Mouse (Mus musculus): ENCODE measurements around the gene Dse. TPM values are rescaled to one million over a fixed set of nuclear protein-coding genes. Genes with fewer than 3 reads are reported as not detected.

Gene Dse
- polyA plus RNA-seq, 1 experiment from 2014 or later, result 15.2 TPM

DNA sequence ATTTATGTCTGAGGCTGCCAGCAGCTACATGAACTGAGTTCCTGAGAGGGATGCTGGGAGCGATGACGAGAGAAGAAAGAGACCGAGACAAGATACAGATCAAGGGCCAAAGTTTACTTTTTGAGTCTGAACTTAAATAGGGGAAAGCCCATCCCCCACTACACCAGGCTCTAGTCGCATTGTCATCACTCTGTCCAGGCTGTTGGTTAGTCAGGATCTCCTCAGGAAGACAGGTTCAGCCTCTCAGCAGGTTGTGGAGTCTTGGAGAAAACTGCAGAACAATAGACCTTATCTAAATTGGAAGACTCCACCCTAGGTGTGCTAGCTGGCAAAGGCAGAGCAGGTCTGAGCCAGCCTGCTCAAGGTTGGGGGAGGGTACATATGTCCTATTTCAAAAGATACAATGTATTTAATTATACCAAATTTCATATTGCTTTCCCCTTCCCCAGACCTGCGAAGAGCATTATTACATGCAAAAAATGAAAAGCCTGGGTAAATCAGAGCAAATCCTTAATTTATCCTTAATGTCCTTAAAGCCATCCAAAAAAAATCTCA, 22.7 kb upstream of the Dse start:
- Histone ChIP-seq H3K4me2 (no peak overlapping the region), H3K27me3 (replicated peaks) (no peaks in the 10 kb centered on the region), H3K36me3 (no peaks in the 10 kb centered on the region), H3K9ac (no peak overlapping the region), H3K27ac (replicated peaks) (no peak overlapping the region), H3K9me3 (no peaks in the 10 kb centered on the region), H3K4me3 (no peak overlapping the region), H3K4me1 (peaks cover 10% of the 10 kb centered on the region)
- ATAC-seq (ENCODE audit: extremely low read depth, insufficient number of reproducible peaks, low FRiP score, low TSS enrichment), result 0 out of 2 replicates have a peak, but pooled peaks have one; percentile 5
- 36% methylated on average over 5 of the region's 5 CpGs for WGBS

DNA sequence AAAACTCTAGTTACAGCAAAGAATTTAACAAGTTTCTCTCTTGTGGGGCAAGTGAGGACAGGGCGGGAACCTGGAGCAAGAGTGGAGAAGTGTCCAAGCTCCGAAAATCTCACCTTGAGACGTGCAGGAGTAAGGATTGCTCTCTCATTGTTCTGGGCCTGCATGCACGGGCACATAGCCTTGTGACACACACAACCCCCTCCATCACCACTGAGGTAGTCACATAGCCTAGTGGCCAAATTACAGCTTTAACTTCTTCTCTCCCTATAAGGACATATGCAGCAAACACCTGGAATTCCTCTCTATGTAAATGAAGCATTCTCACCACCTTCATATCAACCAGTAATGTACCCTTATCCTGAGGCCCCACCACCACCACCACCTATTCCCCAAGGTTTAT, 22.0 kb upstream of the Dse start:
- Histone ChIP-seq H3K4me1 (peaks cover 10% of the 10 kb centered on the region), H3K9me3 (no peaks in the 10 kb centered on the region), H3K36me3 (no peaks in the 10 kb centered on the region), H3K27ac (replicated peaks) (no peak overlapping the region), H3K27me3 (replicated peaks) (no peaks in the 10 kb centered on the region), H3K9ac (no peak overlapping the region), H3K4me2 (no peak overlapping the region), H3K4me3 (no peak overlapping the region)
- 63% methylated on average over 4 of the region's 4 CpGs for WGBS
- ATAC-seq (ENCODE audit: extremely low read depth, insufficient number of reproducible peaks, low FRiP score, low TSS enrichment), result no peak

DNA sequence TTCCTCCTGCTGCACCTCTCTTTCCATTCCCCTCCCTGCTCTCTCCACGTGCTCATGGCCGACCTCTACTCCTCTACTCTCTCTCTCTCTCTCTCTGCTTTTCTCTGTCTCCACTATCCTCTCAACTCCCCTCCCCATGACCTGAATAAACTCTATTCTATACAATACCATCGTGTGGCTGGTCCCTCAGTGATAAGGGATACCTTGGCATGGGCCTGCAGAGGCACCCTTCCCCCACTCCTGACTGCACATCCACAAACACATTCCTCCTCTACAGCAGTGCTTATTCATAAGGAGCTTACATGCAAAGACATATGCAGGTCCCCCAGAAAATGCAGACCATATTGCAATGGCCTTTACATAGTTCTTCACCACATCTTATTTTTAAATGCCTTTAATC, 16.1 kb upstream of the Dse start:
- Histone ChIP-seq H3K9me3 (no peaks in the 10 kb centered on the region), H3K4me2 (no peak overlapping the region), H3K4me1 (peaks cover 16% of the 10 kb centered on the region), H3K4me3 (no peak overlapping the region), H3K27ac (replicated peaks) (no peak overlapping the region), H3K36me3 (no peaks in the 10 kb centered on the region), H3K27me3 (replicated peaks) (no peaks in the 10 kb centered on the region), H3K9ac (no peak overlapping the region)
- WGBS, result 12% methylated on average over 3 of the region's 3 CpGs
- ATAC-seq (ENCODE audit: extremely low read depth, insufficient number of reproducible peaks, low FRiP score, low TSS enrichment), result no peak

DNA sequence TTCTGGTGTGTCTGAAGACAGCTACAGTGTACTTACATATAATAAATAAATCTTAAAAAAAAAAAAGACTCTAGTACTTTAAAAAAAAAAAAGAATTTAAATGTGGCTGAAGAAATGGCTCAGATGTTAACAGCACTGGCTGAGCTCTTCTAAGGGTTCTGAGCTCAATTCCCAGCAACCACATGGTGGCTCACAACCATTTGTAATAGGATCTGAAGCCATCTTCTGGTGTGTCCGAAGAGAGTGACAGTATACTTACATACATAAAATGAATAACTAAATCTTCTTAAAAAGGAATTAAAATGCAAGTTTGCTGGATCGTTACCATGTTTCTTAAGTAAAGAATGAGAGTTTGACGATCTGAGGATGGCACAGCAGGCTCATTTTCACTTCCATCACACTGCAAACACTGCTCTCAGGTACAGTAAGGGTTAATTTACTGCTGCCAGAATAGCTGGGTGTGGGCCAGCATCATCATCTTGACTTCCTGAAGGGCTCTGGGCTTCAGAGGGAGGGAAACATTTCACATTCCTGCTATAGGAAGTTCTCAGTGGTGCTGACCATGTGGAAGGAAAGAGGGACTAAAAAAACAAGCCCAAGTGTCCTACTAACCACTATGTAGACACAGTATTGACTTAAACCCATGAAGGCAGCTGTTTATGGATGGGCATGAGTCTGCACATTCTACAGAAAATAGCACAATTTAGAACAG, 14.6 kb upstream of the Dse start:
- Histone ChIP-seq H3K4me1 (peaks cover 16% of the 10 kb centered on the region), H3K27me3 (replicated peaks) (no peaks in the 10 kb centered on the region), H3K36me3 (no peaks in the 10 kb centered on the region), H3K27ac (replicated peaks) (no peak overlapping the region), H3K9ac (no peak overlapping the region), H3K4me3 (no peak overlapping the region), H3K9me3 (no peaks in the 10 kb centered on the region), H3K4me2 (no peak overlapping the region)
- 41% methylated on average over 3 of the region's 3 CpGs for WGBS
- ATAC-seq (ENCODE audit: extremely low read depth, insufficient number of reproducible peaks, low FRiP score, low TSS enrichment), result no peak

DNA sequence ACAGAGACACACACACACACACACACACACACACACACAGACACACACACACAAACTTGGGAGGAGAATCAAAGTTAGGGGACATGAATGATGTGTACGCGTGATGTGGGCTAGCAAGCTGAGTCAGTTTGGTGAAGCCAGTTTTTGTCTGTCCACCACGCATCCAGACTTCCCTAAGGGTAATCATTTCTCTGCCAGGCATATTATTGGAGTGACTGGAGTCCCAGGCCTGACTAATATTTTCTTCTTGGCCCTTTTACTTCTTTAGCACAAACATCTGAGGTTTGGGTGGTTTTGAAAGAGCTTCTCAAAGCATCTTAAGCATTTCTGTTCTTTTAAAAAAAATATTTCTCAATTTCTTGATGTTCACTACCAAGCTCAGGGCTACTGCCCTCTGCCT, 10.7 kb upstream of the Dse start:
- no peak overlapping the region for H3K9ac ChIP-seq
- H3K27me3 ChIP-seq (replicated peaks), result no peaks in the 10 kb centered on the region
- H3K27ac ChIP-seq (replicated peaks), result no peak overlapping the region
- H3K4me3 ChIP-seq, result no peak overlapping the region
- H3K36me3 ChIP-seq, result no peaks in the 10 kb centered on the region
- H3K9me3 ChIP-seq, result no peaks in the 10 kb centered on the region
- H3K4me2 ChIP-seq, result no peak overlapping the region
- 84% methylated on average over 3 of the region's 3 CpGs for WGBS
- no peak for ATAC-seq (ENCODE audit: extremely low read depth, insufficient number of reproducible peaks, low FRiP score, low TSS enrichment)
- peaks cover 10% of the 10 kb centered on the region for H3K4me1 ChIP-seq

DNA sequence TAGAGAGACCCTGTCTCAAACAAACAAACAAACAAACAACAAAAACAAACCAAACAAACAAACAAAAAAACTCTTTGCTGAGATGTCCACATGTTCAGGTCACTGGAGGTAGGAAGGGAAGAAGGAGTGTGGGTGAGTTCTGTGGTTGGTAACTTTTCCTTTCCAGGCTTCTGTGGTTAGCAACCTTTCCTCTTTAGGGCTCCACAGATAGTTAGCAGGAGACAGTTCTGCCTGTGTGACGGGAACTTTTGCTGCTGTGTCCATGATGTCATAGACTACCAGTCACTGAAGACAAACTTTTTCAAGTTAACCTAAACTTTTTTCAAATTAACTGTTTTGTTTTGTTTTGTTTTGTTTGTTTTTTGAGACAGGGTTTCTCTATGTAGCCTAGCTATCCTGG, 8.2 kb upstream of the Dse start:
- 63% methylated on average over 1 of the region's 1 CpGs for WGBS
- Histone ChIP-seq H3K9me3 (no peaks in the 10 kb centered on the region), H3K4me1 (no peaks in the 10 kb centered on the region), H3K27ac (replicated peaks) (no peak overlapping the region), H3K9ac (no peak overlapping the region), H3K4me3 (no peak overlapping the region), H3K4me2 (no peak overlapping the region), H3K27me3 (replicated peaks) (no peaks in the 10 kb centered on the region), H3K36me3 (no peaks in the 10 kb centered on the region)
- ATAC-seq (ENCODE audit: extremely low read depth, insufficient number of reproducible peaks, low FRiP score, low TSS enrichment), result no peak

DNA sequence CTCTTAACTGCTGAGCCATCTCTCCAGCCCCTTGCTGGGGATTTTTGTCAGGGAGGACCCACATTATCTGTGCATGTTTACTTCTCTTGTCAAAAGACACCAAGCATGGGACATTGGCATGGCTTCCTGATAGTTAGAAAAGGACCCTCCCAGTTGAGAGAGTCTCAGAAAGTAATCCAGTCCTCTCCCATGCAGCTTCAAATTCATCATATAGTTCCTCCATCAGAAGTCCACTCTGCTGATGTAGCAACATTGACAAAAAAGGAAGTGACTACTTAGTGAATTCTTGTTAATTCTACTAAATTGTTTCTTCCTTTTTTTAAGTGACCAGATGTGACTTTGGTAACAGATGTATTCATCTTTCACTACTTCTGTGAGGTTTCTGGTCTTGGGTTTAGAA, 2.4 kb upstream of the Dse start:
- H3K27ac ChIP-seq (replicated peaks), result no peak overlapping the region
- no peaks in the 10 kb centered on the region for H3K36me3 ChIP-seq
- no peak overlapping the region for H3K4me2 ChIP-seq
- no peak overlapping the region for H3K9ac ChIP-seq
- no peak overlapping the region for H3K4me3 ChIP-seq
- no peaks in the 10 kb centered on the region for H3K9me3 ChIP-seq
- H3K27me3 ChIP-seq (replicated peaks), result no peaks in the 10 kb centered on the region
- peaks cover 12% of the 10 kb centered on the region; the same call in 1 of the 2 replicates for H3K4me1 ChIP-seq
- ATAC-seq (ENCODE audit: extremely low read depth, insufficient number of reproducible peaks, low FRiP score, low TSS enrichment), result no peak

DNA sequence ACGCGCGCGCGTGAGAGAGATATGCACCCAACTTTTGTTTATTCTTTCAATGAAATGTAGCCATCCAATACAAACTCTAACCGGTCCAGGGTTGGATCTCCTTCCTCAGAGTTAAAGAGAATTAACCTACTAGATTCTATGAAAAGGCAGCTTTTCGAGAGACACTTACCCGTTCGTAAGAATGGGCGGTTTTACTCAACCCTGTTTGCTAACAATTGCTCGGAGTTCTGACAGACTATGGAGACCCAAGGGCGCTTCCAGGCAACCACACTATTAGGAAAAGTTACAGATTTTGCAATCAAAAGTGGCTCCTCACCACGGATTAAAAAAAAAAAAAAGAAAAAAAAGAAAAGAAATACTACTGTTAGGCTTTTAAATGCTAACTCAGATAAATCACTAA, 516 bp upstream of the Dse start:
- no peak for ATAC-seq (ENCODE audit: extremely low read depth, insufficient number of reproducible peaks, low FRiP score, low TSS enrichment)
- Histone ChIP-seq H3K9ac (peak overlapping the region; percentile 94), H3K4me2 (peak overlapping the region; percentile 81), H3K4me1 (peaks cover 18% of the 10 kb centered on the region), H3K27ac (replicated peaks) (peak overlapping the region; percentile 93), H3K27me3 (replicated peaks) (no peaks in the 10 kb centered on the region), H3K4me3 (peak overlapping the region; percentile 90), H3K36me3 (0 out of 2 replicates have a peak, but pooled peaks cover 6% of the 10 kb centered on the region), H3K9me3 (no peaks in the 10 kb centered on the region)
- WGBS, result 6% methylated on average over 13 of the region's 13 CpGs

DNA sequence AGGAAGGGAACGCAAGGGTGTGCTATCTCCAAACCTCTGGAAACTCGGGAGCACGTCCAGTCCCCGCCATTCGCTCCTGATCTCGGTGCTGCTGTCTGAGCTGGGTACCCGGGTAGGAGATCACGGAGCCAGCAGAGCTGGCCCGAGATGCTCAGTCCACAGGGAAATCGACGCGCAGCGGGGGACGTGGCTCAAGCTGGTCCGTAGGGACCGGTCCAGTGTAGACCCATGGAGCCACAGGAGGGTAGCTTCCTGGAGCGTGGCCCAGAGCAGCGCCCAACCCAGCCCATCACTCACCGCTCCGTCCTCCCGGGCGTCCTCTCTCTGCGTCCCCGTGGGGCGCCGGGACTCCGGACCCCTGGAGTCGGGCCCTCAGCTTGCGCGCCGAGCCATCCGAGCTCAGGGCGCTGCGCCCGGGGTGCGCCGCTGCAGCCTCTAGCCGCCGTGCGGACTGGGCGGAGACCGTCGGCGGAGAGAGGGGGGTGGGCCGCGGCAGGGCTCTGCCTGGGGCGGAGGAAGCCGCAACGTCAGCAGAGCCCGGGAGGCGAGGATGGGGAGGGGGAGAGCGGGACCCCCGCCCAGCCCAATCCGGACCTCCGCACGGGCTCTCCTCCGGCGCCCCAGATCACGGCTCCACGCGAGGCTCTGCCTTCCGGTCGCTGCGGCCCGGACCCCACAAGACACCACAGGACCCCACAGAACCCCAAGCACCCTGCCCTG, 572 bp downstream of the Dse start:
- Histone ChIP-seq H3K27me3 (replicated peaks) (no peaks in the 10 kb centered on the region), H3K9ac (peak overlapping the region; percentile 94), H3K36me3 (0 out of 2 replicates have a peak, but pooled peaks cover 6% of the 10 kb centered on the region), H3K9me3 (no peaks in the 10 kb centered on the region), H3K27ac (replicated peaks) (peak overlapping the region; percentile 93), H3K4me1 (peaks cover 22% of the 10 kb centered on the region), H3K4me3 (peak overlapping the region; percentile 90), H3K4me2 (peak overlapping the region; percentile 81)
- peak; percentile 83 for ATAC-seq (ENCODE audit: extremely low read depth, insufficient number of reproducible peaks, low FRiP score, low TSS enrichment)
- under 1% methylated on average over 65 of the region's 65 CpGs for WGBS

DNA sequence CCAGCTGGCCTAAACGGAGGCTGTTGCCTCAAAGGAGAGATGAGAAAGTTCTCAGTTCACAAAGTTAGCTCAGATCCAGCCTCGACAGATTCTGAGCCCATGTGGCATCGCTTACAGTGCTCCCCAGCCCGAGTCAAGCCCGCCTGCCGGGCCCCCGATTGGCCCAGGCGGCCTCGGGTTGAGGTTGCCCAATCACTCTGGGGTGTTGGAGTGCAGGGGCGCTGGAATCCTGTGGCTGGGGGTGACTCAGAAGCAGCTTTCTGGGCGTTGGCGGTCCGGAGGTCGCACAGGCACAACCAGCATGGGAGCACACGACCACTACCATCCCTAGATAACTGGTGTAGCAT, 1.1 kb downstream of the Dse start:
- peak overlapping the region; percentile 81 for H3K4me2 ChIP-seq
- peak overlapping the region; percentile 94 for H3K9ac ChIP-seq
- H3K36me3 ChIP-seq, result 0 out of 2 replicates have a peak, but pooled peaks cover 6% of the 10 kb centered on the region
- H3K4me3 ChIP-seq, result peak overlapping the region; percentile 90
- H3K9me3 ChIP-seq, result no peaks in the 10 kb centered on the region
- no peaks in the 10 kb centered on the region for H3K27me3 ChIP-seq (replicated peaks)
- under 1% methylated on average over 15 of the region's 15 CpGs for WGBS
- ATAC-seq (ENCODE audit: extremely low read depth, insufficient number of reproducible peaks, low FRiP score, low TSS enrichment), result 0 out of 2 replicates have a peak, but pooled peaks have one; percentile 10
- H3K4me1 ChIP-seq, result peaks cover 22% of the 10 kb centered on the region
- peak overlapping the region; percentile 93 for H3K27ac ChIP-seq (replicated peaks)

DNA sequence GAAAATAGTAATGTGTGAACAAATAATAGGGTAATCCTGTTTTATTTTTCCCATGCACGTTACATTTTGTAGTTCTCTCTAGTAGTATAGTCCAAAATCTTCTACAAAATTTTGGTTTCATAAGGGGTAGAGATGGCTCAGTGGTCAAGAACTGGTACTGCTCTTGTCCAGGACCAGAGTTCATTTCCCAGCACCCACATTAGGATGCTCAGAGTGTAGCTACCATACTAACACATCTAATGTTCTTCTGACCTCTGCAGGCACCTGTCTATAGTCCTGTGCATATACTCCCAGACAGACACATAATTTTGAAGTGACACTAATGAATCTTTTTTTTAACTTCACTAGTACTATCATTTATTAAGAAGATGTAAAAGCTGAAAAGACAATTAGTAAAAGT, 1.7 kb downstream of the Dse start:
- H3K27me3 ChIP-seq (replicated peaks), result no peaks in the 10 kb centered on the region
- H3K4me3 ChIP-seq, result peak overlapping the region; percentile 90
- H3K27ac ChIP-seq (replicated peaks), result no peak overlapping the region
- no peaks in the 10 kb centered on the region for H3K9me3 ChIP-seq
- H3K36me3 ChIP-seq, result 0 out of 2 replicates have a peak, but pooled peaks cover 6% of the 10 kb centered on the region
- H3K4me1 ChIP-seq, result peaks cover 24% of the 10 kb centered on the region
- 92% methylated on average over 1 of the region's 1 CpGs for WGBS
- ATAC-seq (ENCODE audit: extremely low read depth, insufficient number of reproducible peaks, low FRiP score, low TSS enrichment), result no peak
- H3K9ac ChIP-seq, result no peak overlapping the region
- H3K4me2 ChIP-seq, result peak overlapping the region; percentile 81

All from heart, embryonic 13.5 days (tissue).